Mouse (Mus musculus) hindbrain, embryonic 14.5 days (tissue): ENCODE data around the gene Gosr1. TPM values are rescaled to one million over a fixed set of nuclear protein-coding genes. Genes with fewer than 3 reads are reported as not detected.
"Not testable (repeated sequence)": the region's sequence is repeated elsewhere in the genome, so short reads cannot be mapped to it uniquely, and the experiment has no call there.

Experiments
- ATAC-seq: fragments of 200-750 bp; cut with Nextera tagmentation; 2 replicates; pipeline ENCODE4 v1.8.0; 2017; ENCODE audit warnings: moderate number of reproducible peaks, mild to moderate bottlenecking, moderate TSS enrichment, moderate library complexity; ENCODE audit not compliant: low FRiP score
- DNase-seq: peaks from one replicate; pipeline ENCODE4 v3.0.0-alpha.2; 2015; ENCODE audit warnings: low spot score
- H3K27ac ChIP-seq: fragments of 300-500 bp; sonication (generic); 2 replicates; pipeline ENCODE4 v1.5.1; 2014; ENCODE audit warnings: mild to moderate bottlenecking, moderate library complexity
- H3K27me3 ChIP-seq: fragments of 300-500 bp; sonication (generic); 2 replicates; pipeline ENCODE4 v1.6.1; 2014; ENCODE audit warnings: mild to moderate bottlenecking, low read length, mixed read lengths; ENCODE audit not compliant: control insufficient read depth, insufficient read depth
- H3K36me3 ChIP-seq: fragments of 300-500 bp; sonication (generic); replicated peaks from 2 replicates; pipeline ENCODE4 v1.6.1; 2014; ENCODE audit not compliant: control insufficient read depth, insufficient read depth
- H3K4me1 ChIP-seq: fragments of 300-500 bp; sonication (generic); replicated peaks from 2 replicates; pipeline ENCODE4 v1.6.1; 2014; ENCODE audit warnings: antibody characterized with exemption, low read length, mixed read lengths; ENCODE audit not compliant: control insufficient read depth, insufficient read depth
- H3K4me2 ChIP-seq: fragments of 300-500 bp; sonication (generic); replicated peaks from 2 replicates; pipeline ENCODE4 v1.6.1; 2014; ENCODE audit warnings: mild to moderate bottlenecking, moderate library complexity
- H3K4me3 ChIP-seq: fragments of 300-500 bp; sonication (generic); replicated peaks from 2 replicates; pipeline ENCODE4 v1.5.1; 2014; ENCODE audit warnings: mild to moderate bottlenecking, low read length
- H3K9ac ChIP-seq: fragments of 300-500 bp; sonication (generic); 2 replicates; pipeline ENCODE4 v1.6.1; 2014
- H3K9me3 ChIP-seq: fragments of 300-500 bp; sonication (generic); 2 replicates; pipeline ENCODE4 v1.6.1; 2016; ENCODE audit warnings: low read length; ENCODE audit not compliant: control insufficient read depth
- WGBS: fragments of 180-500 bp; shearing (Covaris S2); extraction: QIAGEN DNeasy Blood & Tissue Kit; methylation state at CpG from one replicate; pipeline ENCODE4 v1.1.7; 2014; 5-methylcytosine and 5-hydroxymethylcytosine counted together
- polyA plus RNA-seq: library from polyadenylated mRNA; unstranded; fragments of >200 nt; fragmentation: Nextera tagmentation; extraction: Ambion mirVana; gene quantifications from 2 replicates; pipeline ENCODE4 v1.2.1, GENCODE M21; 2014

Gosr1 gene
- polyA plus RNA-seq, result 36.0 and 39.6 TPM in 2 replicates

- Histone ChIP-seq H3K4me1 (0 out of 2 replicates have a peak, but pooled peaks cover 4% of the 10 kb centered on the region), H3K27me3 (no peaks in the 10 kb centered on the region), H3K4me3 (peak within 1 kb of the TSS; percentile 53), H3K36me3 (peaks cover 29% of the 10 kb centered on the region), H3K4me2 (peak within 1 kb of the TSS; percentile 63), H3K27ac (peak within 1 kb of the TSS; percentile 76), H3K9ac (peak within 1 kb of the TSS; percentile 76), H3K9me3 (no peaks in the 10 kb centered on the region)
- under 1% methylated on average over 28 of the region's 28 CpGs for WGBS
- DNase-seq (peak; percentile 98), ATAC-seq (peak; percentile 94)
Observed at GRCm38 (mm10) chr11:76763053-76763740, at the start of gene Gosr1. TSS of gene Gosr1 (minus strand) at chr11:76763579.

- 78% methylated on average over 9 of the region's 9 CpGs for WGBS
- peaks cover 51% of the 10 kb centered on the region for H3K36me3 ChIP-seq
- no peak overlapping the region for H3K27ac ChIP-seq
- no peak overlapping the region for H3K4me2 ChIP-seq
- no peaks in the 10 kb centered on the region for H3K9me3 ChIP-seq
- H3K9ac ChIP-seq, result no peak overlapping the region
- H3K27me3 ChIP-seq, result no peaks in the 10 kb centered on the region
- no peak overlapping the region for H3K4me3 ChIP-seq
- no peaks in the 10 kb centered on the region for H3K4me1 ChIP-seq
- no peak for ATAC-seq
- DNase-seq, result no peak
Observed at GRCm38 (mm10) chr11:76810706-76811495, 47.5 kb upstream of the Gosr1 start.

GRCm38 (mm10) chr11:76809450-76809849 lies 46.1 kb upstream of the Gosr1 start:
- 61% methylated on average over 3 of the region's 3 CpGs for WGBS
- no peak overlapping the region for H3K9ac ChIP-seq
- H3K4me2 ChIP-seq, result no peak overlapping the region
- H3K4me3 ChIP-seq, result no peak overlapping the region
- no peaks in the 10 kb centered on the region for H3K9me3 ChIP-seq
- DNase-seq (no peak), ATAC-seq (no peak)
- H3K4me1 ChIP-seq, result no peaks in the 10 kb centered on the region
- no peaks in the 10 kb centered on the region for H3K27me3 ChIP-seq
- peaks cover 63% of the 10 kb centered on the region for H3K36me3 ChIP-seq
- no peak overlapping the region for H3K27ac ChIP-seq

- Histone ChIP-seq H3K9me3 (no peaks in the 10 kb centered on the region), H3K27ac (no peak overlapping the region), H3K27me3 (no peaks in the 10 kb centered on the region), H3K4me1 (no peaks in the 10 kb centered on the region), H3K9ac (no peak overlapping the region), H3K4me2 (no peak overlapping the region), H3K4me3 (no peak overlapping the region), H3K36me3 (peaks cover 68% of the 10 kb centered on the region)
- WGBS, result 95% methylated on average over 7 of the region's 7 CpGs
- DNase-seq (no peak), ATAC-seq (no peak)
Observed at GRCm38 (mm10) chr11:76808550-76808949, 45.2 kb upstream of the Gosr1 start.

- H3K27me3 ChIP-seq, result no peaks in the 10 kb centered on the region
- H3K9me3 ChIP-seq, result no peaks in the 10 kb centered on the region
- no peak overlapping the region for H3K4me2 ChIP-seq
- DNase-seq (no peak), ATAC-seq (no peak)
- no peak overlapping the region for H3K4me3 ChIP-seq
- H3K9ac ChIP-seq, result no peak overlapping the region
- no peaks in the 10 kb centered on the region for H3K4me1 ChIP-seq
- WGBS, result 90% methylated on average over 3 of the region's 3 CpGs
- peaks cover 67% of the 10 kb centered on the region for H3K36me3 ChIP-seq
- H3K27ac ChIP-seq, result no peak overlapping the region
Observed at GRCm38 (mm10) chr11:76807007-76807679, 43.8 kb upstream of the Gosr1 start.

- ATAC-seq (no peak), DNase-seq (no peak)
- no peak overlapping the region for H3K4me2 ChIP-seq
- peaks cover 76% of the 10 kb centered on the region for H3K36me3 ChIP-seq
- 80% methylated on average over 4 of the region's 4 CpGs for WGBS
- H3K4me3 ChIP-seq, result no peak overlapping the region
- H3K9me3 ChIP-seq, result no peaks in the 10 kb centered on the region
- no peak overlapping the region for H3K9ac ChIP-seq
- no peaks in the 10 kb centered on the region for H3K4me1 ChIP-seq
- no peak overlapping the region for H3K27ac ChIP-seq
- no peaks in the 10 kb centered on the region for H3K27me3 ChIP-seq
Observed at GRCm38 (mm10) chr11:76806026-76806425, 42.6 kb upstream of the Gosr1 start.

- not testable (repeated sequence) for H3K4me3 ChIP-seq, H3K4me2 ChIP-seq, H3K27me3 ChIP-seq, H3K4me1 ChIP-seq, H3K9ac ChIP-seq, DNase-seq, H3K27ac ChIP-seq, ATAC-seq, H3K9me3 ChIP-seq
- peaks cover 75% of the 10 kb centered on the region for H3K36me3 ChIP-seq
- 93% methylated on average over 2 of the region's 4 CpGs for WGBS
Observed at GRCm38 (mm10) chr11:76805072-76805471, 41.7 kb upstream of the Gosr1 start.

- ATAC-seq, result no peak
- Histone ChIP-seq H3K4me1 (no peaks in the 10 kb centered on the region), H3K4me2 (no peak overlapping the region), H3K9ac (no peak overlapping the region), H3K9me3 (no peaks in the 10 kb centered on the region), H3K27me3 (no peaks in the 10 kb centered on the region), H3K4me3 (no peak overlapping the region), H3K27ac (no peak overlapping the region), H3K36me3 (peaks cover 83% of the 10 kb centered on the region)
- 97% methylated on average over 3 of the region's 3 CpGs for WGBS
- no peak for DNase-seq
Observed at GRCm38 (mm10) chr11:76803266-76803665, 39.9 kb upstream of the Gosr1 start.

- no peak for ATAC-seq
- H3K4me2 ChIP-seq, result no peak overlapping the region
- no peaks in the 10 kb centered on the region for H3K27me3 ChIP-seq
- peaks cover 72% of the 10 kb centered on the region for H3K36me3 ChIP-seq
- no peak overlapping the region for H3K4me3 ChIP-seq
- WGBS, result 88% methylated on average over 6 of the region's 6 CpGs
- H3K9ac ChIP-seq, result no peak overlapping the region
- no peaks in the 10 kb centered on the region for H3K4me1 ChIP-seq
- no peak for DNase-seq
- no peak overlapping the region for H3K27ac ChIP-seq
- no peaks in the 10 kb centered on the region for H3K9me3 ChIP-seq
Observed at GRCm38 (mm10) chr11:76797236-76797635, 33.9 kb upstream of the Gosr1 start.
